Mouse (Mus musculus) small intestine, adult 2 months (tissue): ENCODE results near the gene Pias3.

Source experiments
- CTCF ChIP-seq: fragments of 200-500 bp; IDR thresholded peaks from 2 replicates; pipeline ENCODE4 v1.5.1; 2012; ENCODE audit warnings: low read depth, mild to moderate bottlenecking, control low read depth, inconsistent platforms, low read length, moderate library complexity, mixed read lengths; ENCODE audit not compliant: insufficient replicate concordance, insufficient read length; ENCODE audit errors: extremely low read depth
- POLR2A ChIP-seq: fragments of 200-500 bp; IDR thresholded peaks from 2 replicates; pipeline ENCODE4 v1.6.1; 2012; ENCODE audit warnings: low read depth, mild to moderate bottlenecking, control low read depth, inconsistent platforms, low read length, moderate library complexity

DNA sequence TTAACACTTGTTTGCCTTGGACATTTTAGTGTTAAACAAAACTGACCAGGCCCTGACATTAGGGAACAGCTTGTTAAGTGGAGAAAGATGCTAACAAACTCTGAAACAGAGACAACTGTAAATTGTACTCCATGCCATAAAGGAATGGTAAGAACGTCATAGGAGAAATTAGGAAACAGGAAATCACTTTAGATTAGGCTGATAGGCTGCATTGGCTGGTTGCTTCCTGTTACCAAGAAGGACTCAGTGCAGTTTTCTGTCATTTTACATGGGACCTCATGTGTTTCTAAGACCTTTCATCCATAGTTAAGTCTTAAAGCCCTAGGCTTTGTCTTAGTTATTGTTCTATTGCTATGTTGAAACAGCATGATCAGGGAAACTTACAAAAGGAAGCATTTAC is 50.6 kb downstream of the Pias3 start:
- TF ChIP-seq POLR2A, result no peak
- no peak for TF ChIP-seq CTCF
